Comparison of ENCODE assay signal across 13 mouse cellular contexts in the genomic region with DNA sequence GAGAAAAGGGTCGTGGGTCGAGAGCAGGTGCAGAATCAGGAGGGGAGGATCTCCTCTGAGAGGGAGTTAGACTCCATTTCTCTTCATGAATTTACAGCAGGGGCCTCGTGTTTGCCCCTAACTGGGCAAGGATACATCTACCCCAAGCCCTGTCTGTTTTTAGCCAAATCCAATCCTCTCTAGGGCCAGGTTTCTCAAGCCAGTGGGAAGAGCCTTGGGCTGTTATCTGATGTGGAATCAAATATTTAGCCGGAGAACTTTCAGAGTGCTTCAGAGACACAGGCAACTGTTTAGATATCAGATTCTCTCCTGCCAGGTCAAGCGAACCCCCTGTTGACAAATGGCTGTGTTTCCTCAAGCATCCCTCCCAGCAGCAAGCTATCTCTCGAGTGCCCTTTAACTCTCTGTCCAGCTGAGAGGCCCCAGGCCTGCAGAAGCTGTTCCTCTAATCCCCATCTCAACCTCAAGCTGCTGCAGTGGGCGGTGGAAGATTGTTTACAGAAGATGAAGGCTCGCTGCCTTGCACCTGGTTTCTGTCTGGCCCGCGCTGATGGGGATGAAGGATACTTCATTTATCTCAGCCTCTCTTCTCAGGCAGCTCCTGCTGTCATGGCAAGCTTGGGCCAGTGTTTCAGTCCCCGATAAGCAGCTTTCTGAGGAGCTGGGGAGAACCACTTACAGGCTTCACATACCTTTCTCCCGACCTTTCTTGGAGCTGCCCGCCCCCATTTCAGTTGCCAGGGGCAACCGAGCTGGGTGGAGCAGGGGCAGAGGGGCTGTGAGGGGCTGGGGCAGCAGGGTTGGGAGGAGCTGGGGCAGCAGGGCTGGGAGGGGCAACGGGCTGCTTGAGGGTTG. TPM values are rescaled to one million over a fixed set of nuclear protein-coding genes. Genes with fewer than 3 reads are reported as not detected.
DNase-seq lines count a peak whose midpoint lies in the region; ATAC-seq lines count a peak whose summit lies in the region.
"Had no signal": no experiment of that assay in that cellular context is flagged by ENCODE, and none has a peak within 500 bp of the region (broad histone marks: within the 10 kb centered on the region; RNA-seq: fewer than 3 reads in every experiment).

No protein-coding gene starts in this region.

- peak overlapping the region; percentile 30; the same call in 1 of the 2 replicates for H3K4me2 ChIP-seq in heart, embryonic 12.5 days
- no peak overlapping the region for H3K4me2 ChIP-seq in midbrain, embryonic 13.5 days (replicated peaks)
- H3K4me2 ChIP-seq in limb, embryonic 11.5 days (ENCODE audit: low read depth, severe bottlenecking) = peak overlapping the region; percentile 19; the same call in 1 of the 2 replicates
- peak overlapping the region; percentile 15; the same call in 1 of the 2 replicates for H3K4me2 ChIP-seq in stomach, embryonic 14.5 days (replicated peaks; ENCODE audit: low read depth, low read length)

- H3K27me3 ChIP-seq in heart, embryonic 12.5 days (replicated peaks) = peaks cover 77% of the 10 kb centered on the region
- H3K27me3 ChIP-seq in midbrain, embryonic 10.5 days (ENCODE audit: low read depth, poor library complexity, severe bottlenecking) = peaks cover 76% of the 10 kb centered on the region
- H3K27me3 ChIP-seq in midbrain, embryonic 13.5 days = peaks cover 8% of the 10 kb centered on the region; the same call in 1 of the 2 replicates
- H3K27me3 ChIP-seq in limb, embryonic 11.5 days (ENCODE audit: control insufficient read depth, insufficient read depth, low read length) = peaks cover 29% of the 10 kb centered on the region
- no peaks in the 10 kb centered on the region for H3K27me3 ChIP-seq in stomach, embryonic 14.5 days (ENCODE audit: control insufficient read depth, insufficient read depth, low read length)

- DNase-seq in heart, postnatal 4 days = no peak
- no peak for DNase-seq in midbrain, embryonic 10.5 days (ENCODE audit: low spot score)
- DNase-seq in limb, embryonic 11.5 days (ENCODE audit: low spot score) = peak; percentile 60
- DNase-seq in thymus, postnatal 10 days (ENCODE audit: low spot score in 2 of 2) = no peak
- DNase-seq: B cell, adult 2 months; cerebellum, postnatal 36 days had no signal

- no peak overlapping the region for H3K4me3 ChIP-seq in heart, embryonic 12.5 days
- peak overlapping the region; percentile 18 for H3K4me3 ChIP-seq in midbrain, embryonic 10.5 days
- no peak overlapping the region for H3K4me3 ChIP-seq in midbrain, embryonic 13.5 days (replicated peaks)
- H3K4me3 ChIP-seq in limb, embryonic 11.5 days (ENCODE audit: low read depth, low read length) = no peak overlapping the region
- no peak overlapping the region for H3K4me3 ChIP-seq in stomach, embryonic 14.5 days (ENCODE audit: low read depth, low read length)

- peaks cover 5% of the 10 kb centered on the region; the same call in 1 of the 2 replicates for H3K9me3 ChIP-seq in heart, embryonic 12.5 days (replicated peaks)
- H3K9me3 ChIP-seq in midbrain, embryonic 10.5 days (replicated peaks) = no peaks in the 10 kb centered on the region
- H3K9me3 ChIP-seq in midbrain, embryonic 13.5 days = no peaks in the 10 kb centered on the region
- no peaks in the 10 kb centered on the region for H3K9me3 ChIP-seq in limb, embryonic 11.5 days (ENCODE audit: control insufficient read depth, low read length)
- H3K9me3 ChIP-seq in stomach, embryonic 14.5 days (ENCODE audit: control insufficient read depth, low read depth, low read length) = no peaks in the 10 kb centered on the region

- no peak overlapping the region for H3K9ac ChIP-seq in heart, embryonic 12.5 days
- no peak overlapping the region for H3K9ac ChIP-seq in midbrain, embryonic 13.5 days (replicated peaks)
- no peak overlapping the region for H3K9ac ChIP-seq in limb, embryonic 11.5 days (ENCODE audit: low read length)
- H3K9ac ChIP-seq in stomach, embryonic 14.5 days (replicated peaks; ENCODE audit: low read depth, low read length) = no peak overlapping the region

- H3K36me3 ChIP-seq in heart, embryonic 12.5 days = no peaks in the 10 kb centered on the region
- H3K36me3 ChIP-seq in midbrain, embryonic 10.5 days = no peaks in the 10 kb centered on the region
- H3K36me3 ChIP-seq in midbrain, embryonic 13.5 days = no peaks in the 10 kb centered on the region
- no peaks in the 10 kb centered on the region for H3K36me3 ChIP-seq in limb, embryonic 11.5 days (ENCODE audit: control insufficient read depth, insufficient read depth, low read length)
- H3K36me3 ChIP-seq in stomach, embryonic 14.5 days (ENCODE audit: control insufficient read depth, insufficient read depth, low read length) = no peaks in the 10 kb centered on the region

- no peak overlapping the region for H3K27ac ChIP-seq in heart, embryonic 12.5 days (ENCODE audit: poor library complexity, severe bottlenecking)
- H3K27ac ChIP-seq in midbrain, embryonic 10.5 days (replicated peaks) = peak overlapping the region; percentile 42; the same call in 1 of the 2 replicates
- H3K27ac ChIP-seq in midbrain, embryonic 13.5 days = no peak overlapping the region
- H3K27ac ChIP-seq in limb, embryonic 11.5 days (replicated peaks; ENCODE audit: low read depth, low read length) = no peak overlapping the region
- H3K27ac ChIP-seq in stomach, embryonic 14.5 days (ENCODE audit: low read length) = peak overlapping the region; percentile 70
- H3K27ac ChIP-seq: macrophage had no signal

- peaks cover 29% of the 10 kb centered on the region for H3K4me1 ChIP-seq in heart, embryonic 12.5 days (replicated peaks)
- H3K4me1 ChIP-seq in midbrain, embryonic 10.5 days = peaks cover 17% of the 10 kb centered on the region
- peaks cover 13% of the 10 kb centered on the region for H3K4me1 ChIP-seq in midbrain, embryonic 13.5 days (replicated peaks)
- H3K4me1 ChIP-seq in limb, embryonic 11.5 days (ENCODE audit: control insufficient read depth, insufficient read depth, low read length) = peaks cover 6% of the 10 kb centered on the region
- peaks cover 23% of the 10 kb centered on the region for H3K4me1 ChIP-seq in stomach, embryonic 14.5 days (ENCODE audit: control insufficient read depth, insufficient read depth, low read length)

- WGBS in heart, embryonic 12.5 days = 7% methylated on average over 15 of the region's 15 CpGs
- 8% methylated on average over 15 of the region's 15 CpGs for WGBS in midbrain, embryonic 10.5 days
- WGBS in midbrain, embryonic 13.5 days = 9% methylated on average over 15 of the region's 15 CpGs
- WGBS in limb, embryonic 11.5 days = 6% methylated on average over 15 of the region's 15 CpGs
- WGBS in stomach, embryonic 14.5 days = 5% methylated on average over 15 of the region's 15 CpGs

- ATAC-seq in heart, embryonic 12.5 days (ENCODE audit: insufficient number of reproducible peaks, low FRiP score) = peak; percentile 39; the same call in 1 of the 2 replicates
- ATAC-seq in midbrain, embryonic 13.5 days = no peak
- ATAC-seq in limb, embryonic 11.5 days (ENCODE audit: insufficient number of reproducible peaks, low FRiP score, low TSS enrichment, low read depth) = no peak
- peak; percentile 83; the same call in 1 of the 2 replicates for ATAC-seq in stomach, embryonic 14.5 days (ENCODE audit: insufficient number of reproducible peaks, insufficient read depth, low FRiP score, low read depth)
- no peak for ATAC-seq in megakaryocyte progenitor cell, adult 5-6 weeks (replicated peaks; ENCODE audit: poor library complexity)
- ATAC-seq: forebrain, embryonic 14.5 days had no signal

RNA-seq across cellular contexts. Expression of a gene that starts 31.4 kb away (rescaled TPM):
- not detected in 2 replicates for polyA plus RNA-seq in heart, embryonic 12.5 days (2016; fragmentation: Nextera tagmentation; extraction: Ambion mirVana)
- not detected for total RNA-seq in heart, postnatal 4 days (2021)
- 0.15 TPM in 1 of 2 replicates, not detected in the other for polyA plus RNA-seq in midbrain, embryonic 10.5 days (2016; fragmentation: Nextera tagmentation; extraction: Ambion mirVana)
- polyA plus RNA-seq in midbrain, embryonic 13.5 days (2015; fragmentation: Nextera tagmentation; extraction: Ambion mirVana) = not detected in 2 replicates
- polyA plus RNA-seq in limb, embryonic 11.5 days (2014; fragmentation: Nextera tagmentation; extraction: Ambion mirVana) = 0.58 TPM in 1 of 2 replicates, not detected in the other
- 0.22 and 0.32 TPM in 2 replicates for polyA plus RNA-seq in stomach, embryonic 14.5 days (2014; fragmentation: Nextera tagmentation; extraction: Ambion mirVana)
- total RNA-seq in megakaryocyte progenitor cell, adult 5-6 weeks (2015) = not detected in 2 replicates
- not detected in 2 replicates for total RNA-seq in megakaryocyte progenitor cell, adult 5-6 weeks (2017)
- total RNA-seq: layer of hippocampus, postnatal 14 days had no signal
- polyA plus RNA-seq: forebrain, embryonic 14.5 days; macrophage had no signal

RNA-seq across cellular contexts. Expression of a gene that starts 46.7 kb away (rescaled TPM):
- polyA plus RNA-seq in heart, embryonic 12.5 days (2016; fragmentation: Nextera tagmentation; extraction: Ambion mirVana) = 4.0 TPM in 2 replicates
- 1 to 10 TPM; 1.3 to 2.2 TPM for total RNA-seq in heart, postnatal 4 days (2021)
- 0.10 TPM in 1 of 2 replicates, not detected in the other for polyA plus RNA-seq in midbrain, embryonic 10.5 days (2016; fragmentation: Nextera tagmentation; extraction: Ambion mirVana)
- polyA plus RNA-seq in midbrain, embryonic 13.5 days (2015; fragmentation: Nextera tagmentation; extraction: Ambion mirVana) = 0.19 and 0.28 TPM in 2 replicates
- polyA plus RNA-seq in limb, embryonic 11.5 days (2014; fragmentation: Nextera tagmentation; extraction: Ambion mirVana) = 7.5 and 10.7 TPM in 2 replicates
- polyA plus RNA-seq in stomach, embryonic 14.5 days (2014; fragmentation: Nextera tagmentation; extraction: Ambion mirVana) = 23.1 and 25.9 TPM in 2 replicates
- total RNA-seq in megakaryocyte progenitor cell, adult 5-6 weeks (2015) = 0.07 and 0.49 TPM in 2 replicates
- 0.12 and 0.14 TPM in 2 replicates for total RNA-seq in megakaryocyte progenitor cell, adult 5-6 weeks (2017)
- total RNA-seq: layer of hippocampus, postnatal 14 days had no signal
- polyA plus RNA-seq: forebrain, embryonic 14.5 days; macrophage had no signal

Comparison
In these comparisons a context has a peak if more than half of its experiments do, and no peak if none do; other contexts are left out.
1. H3K27ac ChIP-seq: peak in midbrain, embryonic 10.5 days (single experiment) and stomach, embryonic 14.5 days (single experiment); none in heart, embryonic 12.5 days (single experiment), midbrain, embryonic 13.5 days (single experiment) and limb, embryonic 11.5 days (single experiment).
2. ATAC-seq: peak in heart, embryonic 12.5 days (single experiment) and stomach, embryonic 14.5 days (single experiment); none in midbrain, embryonic 13.5 days (single experiment), limb, embryonic 11.5 days (single experiment) and megakaryocyte progenitor cell, adult 5-6 weeks (single experiment).